Mouse (Mus musculus) spleen, adult 2 months (tissue): Measurements from ENCODE around the gene Dnmt1.
"Not testable (repeated sequence)": the region's sequence is repeated elsewhere in the genome, so short reads cannot be mapped to it uniquely, and the experiment has no call there.

Experiments used
- CTCF ChIP-seq: fragments of 200-500 bp; IDR thresholded peaks from 2 replicates; pipeline ENCODE4 v1.5.1; 2011; ENCODE audit warnings: mild to moderate bottlenecking, inconsistent platforms; ENCODE audit not compliant: insufficient read depth, insufficient read length, insufficient replicate concordance; ENCODE audit errors: extremely low read depth
- POLR2A ChIP-seq: fragments of 200-500 bp; IDR thresholded peaks from 2 replicates; pipeline ENCODE4 v1.6.1; 2011; ENCODE audit warnings: low read depth, low read length, inconsistent platforms

DNA sequence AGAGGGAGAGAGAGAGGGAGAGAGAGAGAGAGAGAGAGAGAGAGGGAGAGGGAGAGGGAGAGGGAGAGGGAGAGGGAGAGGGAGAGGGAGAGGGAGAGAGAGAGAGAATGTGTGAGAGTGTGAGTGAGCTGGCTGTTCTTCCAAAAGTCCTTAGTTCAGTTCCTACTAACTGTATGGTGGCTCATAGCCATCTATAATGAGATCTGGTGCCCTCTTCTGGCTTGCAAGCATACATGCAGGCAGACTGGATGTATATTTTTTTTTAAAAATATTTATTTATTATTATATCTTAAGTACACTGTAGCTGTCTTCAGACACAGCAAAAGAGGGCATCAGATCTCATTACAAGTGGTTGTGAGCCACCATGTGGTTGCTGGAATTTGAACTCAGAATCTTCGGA, 38.6 kb upstream of the Dnmt1 start:
- TF ChIP-seq CTCF, POLR2A: not testable (repeated sequence)
